Mouse (Mus musculus): ENCODE measurements at regions not wholly inside any gene's neighbourhood (a gene's known extent, or its start where the extent isn't known, plus 50 kb on each side); places are given as distances from the start of the nearest gene placed in this dataset.

GRCm38 (mm10) chr6:141197501-141197900 lies 51.6 kb upstream of the Pde3a start:
- Histone ChIP-seq H3K27me3 (replicated peaks) (no peaks in the 10 kb centered on the region), H3K4me3 (replicated peaks) (no peak overlapping the region), H3K4me1 (no peaks in the 10 kb centered on the region; the same call in 1 of the 2 replicates), H3K36me3 (replicated peaks; ENCODE audit: low read length) (no peaks in the 10 kb centered on the region), H3K9me3 (peaks cover 14% of the 10 kb centered on the region; the same call in 1 of the 2 replicates)
- TF ChIP-seq GATA1 (IDR thresholded peaks at IDR 0.05; ENCODE audit: borderline replicate concordance, low read length) (no peak), FLI1 (IDR thresholded peaks at IDR 0.05; ENCODE audit: low read length) (no peak)
